Mouse (Mus musculus) lung, embryonic 14.5 days (tissue): ENCODE data around the gene Oxld1. TPM values are rescaled to one million over a fixed set of nuclear protein-coding genes. Genes with fewer than 3 reads are reported as not detected.
"Not testable (repeated sequence)": the region's sequence is repeated elsewhere in the genome, so short reads cannot be mapped to it uniquely, and the experiment has no call there.

Experiments
- ATAC-seq: fragments of 200-750 bp; cut with Nextera tagmentation; 2 replicates; pipeline ENCODE4 v1.8.0; 2017; ENCODE audit warnings: mild to moderate bottlenecking, moderate TSS enrichment, moderate library complexity; ENCODE audit not compliant: insufficient read depth
- DNase-seq: peaks from one replicate; pipeline ENCODE4 v3.0.0-alpha.2; 2015
- H3K27ac ChIP-seq: fragments of 300-500 bp; sonication (generic); 2 replicates; pipeline ENCODE4 v1.5.1; 2014; ENCODE audit warnings: low read depth, mild to moderate bottlenecking, moderate library complexity
- H3K27me3 ChIP-seq: fragments of 300-500 bp; sonication (generic); 2 replicates; pipeline ENCODE4 v1.6.1; 2014; ENCODE audit warnings: low read length, control low read depth; ENCODE audit not compliant: insufficient read depth
- H3K36me3 ChIP-seq: fragments of 300-500 bp; sonication (generic); 2 replicates; pipeline ENCODE4 v1.6.1; 2014; ENCODE audit warnings: control low read depth; ENCODE audit not compliant: insufficient read depth
- H3K4me1 ChIP-seq: fragments of 300-500 bp; sonication (generic); 2 replicates; pipeline ENCODE4 v1.6.1; 2014; ENCODE audit warnings: antibody characterized with exemption, control low read depth; ENCODE audit not compliant: insufficient read depth
- H3K4me2 ChIP-seq: fragments of 300-500 bp; sonication (generic); 2 replicates; pipeline ENCODE4 v1.6.1; 2014; ENCODE audit warnings: mild to moderate bottlenecking
- H3K4me3 ChIP-seq: fragments of 300-500 bp; sonication (generic); 2 replicates; pipeline ENCODE4 v1.5.1; 2014; ENCODE audit warnings: low read depth, low read length
- H3K9ac ChIP-seq: fragments of 300-500 bp; sonication (generic); 2 replicates; pipeline ENCODE4 v1.6.1; 2014
- H3K9me3 ChIP-seq: fragments of 300-500 bp; sonication (generic); 2 replicates; pipeline ENCODE4 v1.6.1; 2016; ENCODE audit warnings: low read depth, low read length, control low read depth
- CTCF ChIP-seq: IDR thresholded peaks from 2 replicates; pipeline ENCODE4 v1.5.1; 2016; ENCODE audit warnings: antibody characterized with exemption, low read depth
- WGBS: fragments of 180-500 bp; shearing (Covaris S2); extraction: QIAGEN DNeasy Blood & Tissue Kit; methylation state at CpG from one replicate; pipeline ENCODE4 v1.1.7; 2014; 5-methylcytosine and 5-hydroxymethylcytosine counted together
- polyA plus RNA-seq: library from polyadenylated mRNA; unstranded; fragments of >200 nt; fragmentation: Nextera tagmentation; extraction: Ambion mirVana; gene quantifications from 2 replicates; pipeline ENCODE4 v1.2.1, GENCODE M21; 2014

The Oxld1 gene
- polyA plus RNA-seq, 1 experiment from 2014 or later = 10.9 TPM

DNA sequence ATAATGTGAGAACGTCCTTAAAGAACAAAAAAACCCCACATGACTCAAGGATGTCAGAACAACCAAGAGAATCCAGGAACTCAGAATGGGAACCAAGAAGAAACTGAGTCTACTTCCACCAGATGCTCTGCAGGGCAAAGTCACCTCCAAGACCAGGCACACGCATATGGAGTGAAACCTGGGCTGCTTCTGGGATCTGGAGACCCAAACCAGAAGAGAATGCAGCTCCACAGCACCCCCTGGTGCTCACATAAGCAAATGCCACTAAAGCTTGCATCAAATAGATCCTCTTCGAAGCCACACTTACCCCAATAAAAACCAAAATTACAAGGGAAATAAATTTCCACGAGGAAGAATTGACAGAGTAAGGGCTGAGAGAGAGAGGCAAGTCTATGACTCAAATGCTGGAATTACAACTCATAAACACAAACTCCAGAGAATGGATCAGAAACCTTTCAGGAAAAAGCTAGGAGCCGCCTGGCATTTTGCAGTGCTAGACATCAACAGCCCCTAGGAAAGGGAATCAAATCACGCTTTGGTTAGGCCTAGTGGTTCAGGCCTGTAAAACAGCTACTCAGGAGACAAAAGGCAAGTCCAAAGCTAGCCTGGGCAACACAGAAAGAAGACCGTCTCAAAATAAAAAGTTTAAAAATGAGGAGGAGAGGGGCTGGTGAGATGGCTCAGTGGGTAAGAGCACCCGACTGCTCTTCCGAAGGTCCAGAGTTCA, 34.1 kb downstream of the Oxld1 start:
- peak; percentile 77 for TF ChIP-seq CTCF
- no peak overlapping the region for H3K4me3 ChIP-seq
- WGBS = 70% methylated on average over 9 of the region's 9 CpGs
- ATAC-seq (no peak), DNase-seq (peak; percentile 86)
- no peak overlapping the region for H3K9ac ChIP-seq
- no peaks in the 10 kb centered on the region for H3K27me3 ChIP-seq
- H3K4me2 ChIP-seq = no peak overlapping the region
- no peaks in the 10 kb centered on the region for H3K9me3 ChIP-seq
- no peak overlapping the region for H3K27ac ChIP-seq
- H3K36me3 ChIP-seq = peaks cover 92% of the 10 kb centered on the region
- H3K4me1 ChIP-seq = no peaks in the 10 kb centered on the region

DNA sequence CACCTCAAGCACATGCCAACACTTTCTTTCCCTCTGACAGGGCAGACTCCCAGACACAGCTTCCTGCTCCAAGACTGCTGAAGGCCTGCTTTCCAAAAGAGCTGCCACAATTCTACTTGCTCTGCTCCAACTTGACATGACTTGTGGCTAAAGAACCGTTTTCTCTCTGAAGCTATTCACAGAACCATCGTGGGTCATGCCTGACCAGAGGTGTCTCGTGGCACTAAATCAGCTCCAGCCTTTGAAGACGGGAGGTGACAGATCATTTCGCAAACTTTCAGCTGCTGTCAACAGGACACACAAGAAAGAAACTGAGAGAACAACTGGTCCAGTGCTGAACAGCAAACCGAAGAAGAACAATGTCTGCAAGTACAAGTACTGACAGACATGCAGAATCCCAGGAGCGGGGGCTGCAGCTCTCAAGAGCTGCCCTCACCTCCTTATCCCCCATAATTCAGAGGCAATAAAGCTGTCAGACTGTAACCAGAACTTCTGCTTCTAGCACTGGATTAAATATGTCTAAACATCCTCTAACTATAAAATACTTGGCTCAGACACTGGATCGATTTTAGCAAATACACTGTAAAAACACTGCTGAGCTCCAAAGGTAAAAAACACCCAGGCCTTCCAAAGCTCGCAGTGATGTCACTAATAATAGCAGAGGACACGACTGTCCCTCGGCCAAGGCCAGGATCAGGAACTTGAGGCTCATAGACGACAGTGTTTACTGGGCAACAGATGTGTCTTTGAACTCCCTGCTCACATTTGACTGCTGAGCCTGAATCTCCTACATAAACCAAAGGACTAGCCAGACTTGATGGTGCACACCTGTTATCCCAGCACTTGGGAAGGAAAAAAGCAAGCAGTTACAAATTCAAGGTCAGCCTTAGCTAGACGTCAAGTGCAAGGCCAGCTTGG, 35.0 kb downstream of the Oxld1 start:
- no peak for ATAC-seq
- no peak for DNase-seq
- peaks cover 92% of the 10 kb centered on the region for H3K36me3 ChIP-seq
- no peak overlapping the region for H3K27ac ChIP-seq
- H3K4me1 ChIP-seq = no peaks in the 10 kb centered on the region
- 71% methylated on average over 13 of the region's 13 CpGs for WGBS
- no peaks in the 10 kb centered on the region for H3K27me3 ChIP-seq
- TF ChIP-seq CTCF = no peak
- no peak overlapping the region for H3K4me2 ChIP-seq
- no peak overlapping the region for H3K9ac ChIP-seq
- H3K9me3 ChIP-seq = no peaks in the 10 kb centered on the region
- no peak overlapping the region for H3K4me3 ChIP-seq

- H3K9me3 ChIP-seq = no peaks in the 10 kb centered on the region
- no peak for TF ChIP-seq CTCF
- peaks cover 89% of the 10 kb centered on the region for H3K36me3 ChIP-seq
- H3K27me3 ChIP-seq = no peaks in the 10 kb centered on the region
- no peak overlapping the region for H3K9ac ChIP-seq
- no peak for ATAC-seq
- H3K27ac ChIP-seq = no peak overlapping the region
- DNase-seq = no peak
- no peak overlapping the region for H3K4me3 ChIP-seq
- H3K4me1 ChIP-seq = no peaks in the 10 kb centered on the region
- 85% methylated on average over 1 of the region's 1 CpGs for WGBS
- H3K4me2 ChIP-seq = no peak overlapping the region
Observed at GRCm38 (mm10) chr11:120418592-120418991, 39.3 kb downstream of the Oxld1 start.

- Histone ChIP-seq H3K9me3 (no peaks in the 10 kb centered on the region), H3K4me3 (no peak overlapping the region), H3K27ac (no peak overlapping the region), H3K27me3 (no peaks in the 10 kb centered on the region), H3K36me3 (peaks cover 90% of the 10 kb centered on the region), H3K4me1 (no peaks in the 10 kb centered on the region), H3K4me2 (no peak overlapping the region), H3K9ac (no peak overlapping the region)
- ATAC-seq (no peak), DNase-seq (no peak)
- WGBS = 83% methylated on average over 7 of the region's 7 CpGs
- TF ChIP-seq CTCF = no peak
Observed at GRCm38 (mm10) chr11:120417852-120418251, 40.0 kb downstream of the Oxld1 start.

- H3K4me2 ChIP-seq, DNase-seq, H3K9ac ChIP-seq, H3K27me3 ChIP-seq, H3K27ac ChIP-seq, H3K4me1 ChIP-seq, H3K4me3 ChIP-seq, ATAC-seq, H3K9me3 ChIP-seq: not testable (repeated sequence)
- peaks cover 92% of the 10 kb centered on the region for H3K36me3 ChIP-seq
- 96% methylated on average over 7 of the region's 10 CpGs for WGBS
Observed at GRCm38 (mm10) chr11:120413621-120414020, 44.2 kb downstream of the Oxld1 start.

Other genes starting within 250 kb of the Oxld1 start
- 14.3 and 15.6 TPM in 2 replicates for gene Bahcc1, start 225.1 kb downstream of the Oxld1 start, polyA plus RNA-seq
- gene Actg1, start 109.5 kb downstream of the Oxld1 start, polyA plus RNA-seq = 2,614 and 2,926 TPM in 2 replicates
- 0.23 and 0.57 TPM in 2 replicates for gene Fscn2, start 96.5 kb downstream of the Oxld1 start, polyA plus RNA-seq
- gene Faap100, start 79.3 kb downstream of the Oxld1 start, polyA plus RNA-seq = 35.6 and 44.5 TPM in 2 replicates
- 42.1 and 51.4 TPM in 2 replicates for gene Nploc4, start 20.4 kb downstream of the Oxld1 start, polyA plus RNA-seq
- not detected in 2 replicates for gene Tspan10, start 15.4 kb downstream of the Oxld1 start, polyA plus RNA-seq
- 0.18 TPM in 1 of 2 replicates, not detected in the other for gene Pde6g, start 4.6 kb downstream of the Oxld1 start, polyA plus RNA-seq
- gene Ccdc137, start within 50 bp of the Oxld1 start, polyA plus RNA-seq = 32.2 and 34.6 TPM in 2 replicates
- gene Arl16, start 9.5 kb upstream of the Oxld1 start, polyA plus RNA-seq = 42.9 and 44.4 TPM in 2 replicates
- 150 and 162 TPM in 2 replicates for gene Mrpl12, start 26.5 kb upstream of the Oxld1 start, polyA plus RNA-seq
- 68.9 and 71.3 TPM in 2 replicates for gene Slc25a10, start 33.8 kb upstream of the Oxld1 start, polyA plus RNA-seq
- 0.59 and 1.4 TPM in 2 replicates for gene Gcgr, start 72.6 kb upstream of the Oxld1 start, polyA plus RNA-seq
- gene Mcrip1, start 91.7 kb upstream of the Oxld1 start, polyA plus RNA-seq = 226 and 229 TPM in 2 replicates
- not detected in 2 replicates for gene Ppp1r27, start 93.1 kb upstream of the Oxld1 start, polyA plus RNA-seq
- 872 and 897 TPM in 2 replicates for gene P4hb, start 115.2 kb upstream of the Oxld1 start, polyA plus RNA-seq
- 717 and 734 TPM in 2 replicates for gene Arhgdia, start 123.6 kb upstream of the Oxld1 start, polyA plus RNA-seq
- gene Alyref, start 140.3 kb upstream of the Oxld1 start, polyA plus RNA-seq = 617 and 627 TPM in 2 replicates
- gene Anapc11, start 140.4 kb upstream of the Oxld1 start, polyA plus RNA-seq = 229 and 237 TPM in 2 replicates
- 0.89 and 1.3 TPM in 2 replicates for gene Npb, start 150.4 kb upstream of the Oxld1 start, polyA plus RNA-seq
- 95.3 and 99.5 TPM in 2 replicates for gene Pcyt2, start 159.9 kb upstream of the Oxld1 start, polyA plus RNA-seq
- 26.1 and 33.1 TPM in 2 replicates for gene Sirt7, start 167.2 kb upstream of the Oxld1 start, polyA plus RNA-seq
- 25.3 and 28.6 TPM in 2 replicates for gene Mafg, start 175.5 kb upstream of the Oxld1 start, polyA plus RNA-seq
- gene Pycr1, start 185.7 kb upstream of the Oxld1 start, polyA plus RNA-seq = 29.0 and 29.8 TPM in 2 replicates
- gene Myadml2, start 190.1 kb upstream of the Oxld1 start, polyA plus RNA-seq = 1.1 TPM in 1 of 2 replicates, not detected in the other
- gene Notum, start 203.1 kb upstream of the Oxld1 start, polyA plus RNA-seq = 3.9 and 5.3 TPM in 2 replicates
- 124 and 130 TPM in 2 replicates for gene Aspscr1, start 214.9 kb upstream of the Oxld1 start, polyA plus RNA-seq